Mouse (Mus musculus) G1E (cell line): ENCODE data around the gene Cox5b.

Experiments used
- CTCF ChIP-seq: IDR thresholded peaks from 2 replicates; pipeline ENCODE4 v1.5.1; 2012; ENCODE audit warnings: low read depth, low read length, inconsistent platforms, mixed read lengths
- GATA1 ChIP-seq: IDR thresholded peaks from 2 replicates; pipeline ENCODE4 v1.6.1; 2012; ENCODE audit warnings: borderline replicate concordance, low read length, inconsistent platforms, mixed read lengths
- GATA2 ChIP-seq: IDR thresholded peaks from 2 replicates; pipeline ENCODE4 v1.6.1; 2012; ENCODE audit warnings: low read depth, low read length, inconsistent platforms, borderline replicate concordance
- TAL1 ChIP-seq: conservative IDR thresholded peaks from 2 replicates; pipeline ENCODE4 v1.6.1; 2012; ENCODE audit warnings: low read depth, low read length, inconsistent platforms, mixed read lengths

DNA sequence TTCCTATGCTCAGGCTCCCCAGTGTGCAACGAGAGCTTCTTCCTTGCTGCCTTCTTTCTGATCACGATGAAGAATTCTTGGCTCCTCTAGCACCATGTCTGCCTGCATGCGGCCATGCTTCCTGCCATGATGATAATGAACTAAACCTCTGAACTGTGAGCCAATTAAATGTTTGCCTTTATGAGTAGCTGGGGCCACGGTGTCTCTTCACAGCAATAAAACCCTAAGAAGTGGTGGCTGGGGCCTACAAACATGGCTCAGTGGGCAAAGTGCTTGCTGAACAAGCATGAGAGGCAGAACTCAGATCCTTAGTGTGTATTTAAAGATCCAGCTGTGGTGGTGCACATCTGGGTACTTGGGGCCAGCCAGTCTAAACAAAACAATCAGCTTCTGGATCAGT, 25.3 kb upstream of the Cox5b start:
- TF ChIP-seq CTCF (no peak), GATA1 (no peak), GATA2 (no peak), TAL1 (no peak)
